Mouse (Mus musculus): ENCODE data around the gene Sema3d.

GRCm38 (mm10) chr5:12423264-12423663, 40.1 kb downstream of the Sema3d start:
- TF ChIP-seq CTCF (IDR thresholded peaks at IDR 0.05): no peak
- TF ChIP-seq EP300 (IDR thresholded peaks at IDR 0.05): no peak
